Mouse (Mus musculus): ENCODE data around the gene Trp53tg5. TPM values are rescaled to one million over a fixed set of nuclear protein-coding genes. Genes with fewer than 3 reads are reported as not detected.
A peak's percentile ranks its signal among the peaks of the same experiment; 100 is the strongest.

Gene Trp53tg5
- polyA plus RNA-seq, 1 experiment from 2014 or later: not detected

DNA sequence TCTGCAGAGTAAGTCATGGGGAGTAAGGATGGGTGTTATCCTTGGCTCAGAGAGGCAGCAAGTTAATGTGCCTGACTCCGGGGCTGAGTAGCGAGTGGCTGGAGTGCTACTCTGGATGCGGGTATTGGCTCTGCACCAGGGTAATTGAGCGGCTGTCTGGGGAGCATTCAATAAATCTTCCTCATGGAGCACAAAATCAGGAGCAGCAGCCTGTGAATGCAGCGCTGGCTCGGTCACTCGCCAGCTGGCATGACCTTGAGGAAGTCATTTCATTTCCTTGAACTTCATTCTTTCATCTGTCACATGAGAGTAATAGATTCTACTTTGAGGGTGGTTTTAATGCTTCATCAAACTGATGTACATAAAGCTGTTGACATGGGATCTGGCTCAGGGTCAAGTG, 27.0 kb upstream of the Trp53tg5 start:
- H3K4me2 ChIP-seq (ENCODE audit: low read length): no peak overlapping the region
- no peak overlapping the region for H3K27ac ChIP-seq (ENCODE audit: low read depth, low read length)
- ATAC-seq (no peak), DNase-seq (ENCODE audit: low spot score) (no peak)
- 93% methylated on average over 7 of the region's 7 CpGs for WGBS
- no peaks in the 10 kb centered on the region for H3K27me3 ChIP-seq (replicated peaks; ENCODE audit: control insufficient read depth, insufficient read depth, low read length)
- H3K4me1 ChIP-seq (ENCODE audit: control insufficient read depth, insufficient read depth, low read length): peaks cover 13% of the 10 kb centered on the region
- no peaks in the 10 kb centered on the region for H3K9me3 ChIP-seq (replicated peaks; ENCODE audit: control insufficient read depth, low read length)
- no peak overlapping the region for H3K4me3 ChIP-seq (ENCODE audit: low read depth, low read length)
- H3K9ac ChIP-seq (ENCODE audit: low read length): no peak overlapping the region
- peaks cover 58% of the 10 kb centered on the region for H3K36me3 ChIP-seq (ENCODE audit: control insufficient read depth, insufficient read depth, low read length)

- Histone ChIP-seq H3K4me3 (ENCODE audit: low read depth, low read length) (no peak overlapping the region), H3K4me2 (ENCODE audit: low read length) (no peak overlapping the region), H3K9ac (ENCODE audit: low read length) (no peak overlapping the region), H3K4me1 (ENCODE audit: control insufficient read depth, insufficient read depth, low read length) (peaks cover 13% of the 10 kb centered on the region), H3K36me3 (ENCODE audit: control insufficient read depth, insufficient read depth, low read length) (peaks cover 46% of the 10 kb centered on the region), H3K27ac (ENCODE audit: low read depth, low read length) (no peak overlapping the region), H3K9me3 (replicated peaks; ENCODE audit: control insufficient read depth, low read length) (no peaks in the 10 kb centered on the region), H3K27me3 (replicated peaks; ENCODE audit: control insufficient read depth, insufficient read depth, low read length) (no peaks in the 10 kb centered on the region)
- ATAC-seq: no peak
- no peak for DNase-seq (ENCODE audit: low spot score)
- 73% methylated on average over 5 of the region's 5 CpGs for WGBS
Measured at GRCm38 (mm10) chr2:164499317-164499716, 25.8 kb upstream of the Trp53tg5 start.

DNA sequence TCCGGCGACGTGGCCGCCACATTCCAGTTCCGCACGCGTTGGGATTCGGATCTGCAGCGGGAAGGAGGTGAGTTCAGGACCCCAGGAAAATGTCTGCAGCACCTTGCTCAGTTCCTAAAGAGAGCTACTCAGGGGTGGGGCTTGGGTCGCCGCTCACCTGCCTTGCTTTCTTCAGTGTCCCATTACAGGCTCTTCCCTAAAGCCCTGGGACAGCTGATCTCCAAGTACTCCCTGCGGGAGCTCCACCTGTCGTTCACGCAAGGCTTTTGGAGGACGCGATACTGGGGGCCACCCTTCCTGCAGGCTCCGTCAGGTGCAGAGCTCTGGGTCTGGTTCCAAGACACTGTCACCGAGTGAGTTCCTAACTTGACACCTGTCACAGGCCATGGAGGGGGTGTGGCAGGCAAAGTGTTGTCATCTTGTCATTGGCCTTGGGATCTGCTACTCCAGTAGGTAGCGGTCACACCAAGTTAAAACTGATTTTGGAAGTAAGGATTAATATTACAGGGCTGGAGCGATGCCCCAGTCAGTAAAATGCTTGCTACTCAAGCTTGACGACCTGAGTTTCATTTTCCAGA, 24.3 kb upstream of the Trp53tg5 start:
- 4% methylated on average over 21 of the region's 21 CpGs for WGBS
- Histone ChIP-seq H3K27me3 (replicated peaks; ENCODE audit: control insufficient read depth, insufficient read depth, low read length) (no peaks in the 10 kb centered on the region), H3K27ac (ENCODE audit: low read depth, low read length) (0 out of 2 replicates have a peak overlapping the region, but pooled peaks have one; percentile 36), H3K9ac (ENCODE audit: low read length) (peak overlapping the region; percentile 75), H3K36me3 (ENCODE audit: control insufficient read depth, insufficient read depth, low read length) (peaks cover 31% of the 10 kb centered on the region), H3K4me3 (ENCODE audit: low read depth, low read length) (peak overlapping the region; percentile 84), H3K4me1 (ENCODE audit: control insufficient read depth, insufficient read depth, low read length) (peaks cover 13% of the 10 kb centered on the region), H3K4me2 (ENCODE audit: low read length) (peak overlapping the region; percentile 95), H3K9me3 (replicated peaks; ENCODE audit: control insufficient read depth, low read length) (no peaks in the 10 kb centered on the region)
- ATAC-seq (peak; percentile 51), DNase-seq (ENCODE audit: low spot score) (no peak)

DNA sequence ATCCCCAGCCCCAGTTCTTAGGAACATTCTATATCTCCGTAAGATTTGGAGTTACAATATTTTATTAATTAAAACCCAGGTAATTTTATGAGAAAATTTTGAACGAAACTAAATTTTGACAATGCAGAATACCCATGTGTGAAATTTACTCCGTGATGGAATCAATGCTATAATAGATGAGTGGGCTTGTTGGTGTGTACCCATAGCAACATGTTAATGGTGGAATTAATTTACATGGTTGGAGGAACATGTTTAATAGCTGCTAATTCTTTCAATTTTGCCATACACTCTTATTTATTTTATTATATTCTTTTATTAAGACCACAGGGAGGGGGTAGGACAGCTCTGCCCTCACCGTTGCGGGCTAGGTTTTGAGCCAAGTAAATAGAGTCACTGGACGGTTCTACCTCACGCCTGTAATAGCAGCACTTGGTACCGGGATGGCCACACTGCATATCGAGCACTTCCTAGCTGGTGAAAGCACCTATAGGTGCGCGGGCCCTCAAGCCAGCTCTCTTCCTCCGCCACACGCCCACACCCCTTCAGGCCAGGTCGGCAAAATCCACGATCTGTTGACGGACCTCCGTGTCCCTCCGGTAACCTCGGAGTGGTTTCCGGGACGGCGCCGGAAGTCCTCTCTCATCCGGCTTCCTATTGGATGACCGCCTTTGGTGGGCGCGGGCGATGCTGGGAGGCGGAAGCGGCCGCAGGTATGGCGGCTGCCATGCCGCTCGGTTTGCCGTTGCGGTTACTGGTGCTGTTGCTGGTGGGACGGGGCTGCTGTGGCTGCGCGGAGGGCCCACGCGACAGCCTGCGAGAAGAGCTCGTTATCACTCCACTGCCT, 23.5 kb upstream of the Trp53tg5 start, which contains the start of gene Pigt:
Pigt (plus strand) TSS at position 674 of the 844 bp plus-strand sequence.
- peak; percentile 92 for DNase-seq (ENCODE audit: low spot score)
- Histone ChIP-seq H3K4me3 (ENCODE audit: low read depth, low read length) (peak within 1 kb of the TSS; percentile 84), H3K4me1 (ENCODE audit: control insufficient read depth, insufficient read depth, low read length) (peaks cover 13% of the 10 kb centered on the region), H3K4me2 (ENCODE audit: low read length) (peak within 1 kb of the TSS; percentile 95), H3K27ac (ENCODE audit: low read depth, low read length) (peak within 1 kb of the TSS; percentile 58; the same call in 1 of the 2 replicates), H3K36me3 (ENCODE audit: control insufficient read depth, insufficient read depth, low read length) (peaks cover 23% of the 10 kb centered on the region), H3K27me3 (replicated peaks; ENCODE audit: control insufficient read depth, insufficient read depth, low read length) (no peaks in the 10 kb centered on the region), H3K9ac (ENCODE audit: low read length) (peak within 1 kb of the TSS; percentile 75), H3K9me3 (replicated peaks; ENCODE audit: control insufficient read depth, low read length) (no peaks in the 10 kb centered on the region)
- ATAC-seq: peak; percentile 97
- WGBS: 4% methylated on average over 43 of the region's 43 CpGs

DNA sequence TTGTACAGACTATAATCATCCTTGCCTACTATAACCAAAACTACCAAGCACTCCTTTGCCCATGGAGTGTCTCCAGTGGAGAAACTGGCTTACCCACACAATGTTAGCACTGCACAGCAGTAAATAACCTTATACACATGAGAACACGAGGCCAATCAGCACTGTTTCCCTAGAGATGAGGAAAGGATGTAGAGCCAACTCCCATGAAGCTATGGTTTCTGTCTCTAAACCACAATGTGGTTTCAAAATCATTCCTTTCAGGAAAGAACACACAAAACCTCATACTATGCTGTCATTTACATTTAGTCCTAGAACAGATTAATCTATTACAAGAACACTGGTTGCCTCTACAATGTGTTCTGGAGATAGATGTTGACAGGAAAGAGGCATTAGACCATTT, 22.8 kb upstream of the Trp53tg5 start:
- no peaks in the 10 kb centered on the region for H3K9me3 ChIP-seq (replicated peaks; ENCODE audit: control insufficient read depth, low read length)
- H3K27me3 ChIP-seq (replicated peaks; ENCODE audit: control insufficient read depth, insufficient read depth, low read length): no peaks in the 10 kb centered on the region
- H3K27ac ChIP-seq (ENCODE audit: low read depth, low read length): no peak overlapping the region
- peaks cover 16% of the 10 kb centered on the region for H3K36me3 ChIP-seq (ENCODE audit: control insufficient read depth, insufficient read depth, low read length)
- DNase-seq (ENCODE audit: low spot score) (no peak), ATAC-seq (no peak)
- H3K9ac ChIP-seq (ENCODE audit: low read length): no peak overlapping the region
- H3K4me1 ChIP-seq (ENCODE audit: control insufficient read depth, insufficient read depth, low read length): peaks cover 13% of the 10 kb centered on the region
- H3K4me2 ChIP-seq (ENCODE audit: low read length): peak overlapping the region; percentile 95
- WGBS: 55% methylated on average over 1 of the region's 1 CpGs
- 0 out of 2 replicates have a peak overlapping the region, but pooled peaks have one; percentile 84 for H3K4me3 ChIP-seq (ENCODE audit: low read depth, low read length)

- ATAC-seq: no peak
- no peak overlapping the region for H3K4me3 ChIP-seq (ENCODE audit: low read depth, low read length)
- no peaks in the 10 kb centered on the region for H3K27me3 ChIP-seq (replicated peaks; ENCODE audit: control insufficient read depth, insufficient read depth, low read length)
- no peak overlapping the region for H3K9ac ChIP-seq (ENCODE audit: low read length)
- H3K27ac ChIP-seq (ENCODE audit: low read depth, low read length): no peak overlapping the region
- no peaks in the 10 kb centered on the region for H3K9me3 ChIP-seq (replicated peaks; ENCODE audit: control insufficient read depth, low read length)
- DNase-seq (ENCODE audit: low spot score): no peak
- H3K4me2 ChIP-seq (ENCODE audit: low read length): no peak overlapping the region
- H3K36me3 ChIP-seq (ENCODE audit: control insufficient read depth, insufficient read depth, low read length): peaks cover 8% of the 10 kb centered on the region
- H3K4me1 ChIP-seq (ENCODE audit: control insufficient read depth, insufficient read depth, low read length): peaks cover 13% of the 10 kb centered on the region
- 53% methylated on average over 2 of the region's 2 CpGs for WGBS
Measured at GRCm38 (mm10) chr2:164494126-164494525, 20.6 kb upstream of the Trp53tg5 start.

- Histone ChIP-seq H3K27me3 (replicated peaks; ENCODE audit: control insufficient read depth, insufficient read depth, low read length) (peaks cover 26% of the 10 kb centered on the region), H3K9ac (ENCODE audit: low read length) (no peak overlapping the region), H3K4me2 (ENCODE audit: low read length) (no peak overlapping the region), H3K36me3 (ENCODE audit: control insufficient read depth, insufficient read depth, low read length) (peaks cover 8% of the 10 kb centered on the region), H3K4me3 (ENCODE audit: low read depth, low read length) (no peak overlapping the region), H3K4me1 (ENCODE audit: control insufficient read depth, insufficient read depth, low read length) (peaks cover 8% of the 10 kb centered on the region), H3K9me3 (replicated peaks; ENCODE audit: control insufficient read depth, low read length) (no peaks in the 10 kb centered on the region), H3K27ac (ENCODE audit: low read depth, low read length) (no peak overlapping the region)
- DNase-seq (ENCODE audit: low spot score): no peak
- 55% methylated on average over 9 of the region's 9 CpGs for WGBS
- ATAC-seq: no peak
Measured at GRCm38 (mm10) chr2:164487812-164488211, 14.3 kb upstream of the Trp53tg5 start.

GRCm38 (mm10) chr2:164487115-164487527, 13.6 kb upstream of the Trp53tg5 start:
- Histone ChIP-seq H3K9ac (ENCODE audit: low read length) (peak overlapping the region; percentile 71), H3K4me2 (ENCODE audit: low read length) (peak overlapping the region; percentile 99), H3K9me3 (replicated peaks; ENCODE audit: control insufficient read depth, low read length) (no peaks in the 10 kb centered on the region), H3K4me3 (ENCODE audit: low read depth, low read length) (peak overlapping the region; percentile 65), H3K4me1 (ENCODE audit: control insufficient read depth, insufficient read depth, low read length) (peaks cover 8% of the 10 kb centered on the region), H3K27ac (ENCODE audit: low read depth, low read length) (no peak overlapping the region), H3K36me3 (ENCODE audit: control insufficient read depth, insufficient read depth, low read length) (peaks cover 8% of the 10 kb centered on the region), H3K27me3 (replicated peaks; ENCODE audit: control insufficient read depth, insufficient read depth, low read length) (peaks cover 26% of the 10 kb centered on the region)
- 12% methylated on average over 11 of the region's 11 CpGs for WGBS
- DNase-seq (ENCODE audit: low spot score) (no peak), ATAC-seq (no peak)
